Mouse (Mus musculus): ENCODE measurements at regions not wholly inside any gene's neighbourhood (a gene's known extent, or its start where the extent isn't known, plus 50 kb on each side); places are given as distances from the start of the nearest gene placed in this dataset.

GRCm38 (mm10) chr11:82588744-82589143 is 175.4 kb downstream of the Cct6b start:
- no peak for DNase-seq (ENCODE audit: low spot score in 2 of 2)

GRCm38 (mm10) chr11:82579841-82580415 is 184.2 kb downstream of the Cct6b start:
- DNase-seq (ENCODE audit: low spot score in 2 of 2) = no peak

DNA sequence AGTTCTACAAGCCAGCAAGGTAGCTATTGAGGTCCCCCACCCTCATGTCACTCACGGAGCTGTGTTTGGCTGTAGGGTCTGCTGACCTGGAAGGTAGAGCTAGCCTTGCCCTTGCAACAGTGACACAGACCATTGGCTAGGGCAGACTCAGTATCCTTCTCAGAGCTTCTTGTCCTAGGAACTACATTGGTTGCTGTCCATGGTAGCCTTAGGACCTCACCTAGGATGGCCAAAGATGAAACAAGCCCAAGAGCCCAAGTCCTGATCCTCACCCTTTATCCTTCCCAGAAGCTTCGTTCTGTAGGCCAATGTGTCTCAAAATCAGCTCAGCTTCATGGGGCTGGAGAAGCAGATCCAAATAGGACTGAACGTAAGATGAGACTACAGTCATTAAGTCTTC is 187.3 kb downstream of the Tmem132e start:
- no peak for DNase-seq (ENCODE audit: low spot score in 2 of 2)

- DNase-seq (ENCODE audit: low spot score in 2 of 2) = no peak
Measured at GRCm38 (mm10) chr11:82573126-82573525, 184.4 kb downstream of the Tmem132e start.

GRCm38 (mm10) chr11:82571525-82571924 is 182.8 kb downstream of the Tmem132e start:
- DNase-seq (ENCODE audit: low spot score in 2 of 2) = no peak

DNA sequence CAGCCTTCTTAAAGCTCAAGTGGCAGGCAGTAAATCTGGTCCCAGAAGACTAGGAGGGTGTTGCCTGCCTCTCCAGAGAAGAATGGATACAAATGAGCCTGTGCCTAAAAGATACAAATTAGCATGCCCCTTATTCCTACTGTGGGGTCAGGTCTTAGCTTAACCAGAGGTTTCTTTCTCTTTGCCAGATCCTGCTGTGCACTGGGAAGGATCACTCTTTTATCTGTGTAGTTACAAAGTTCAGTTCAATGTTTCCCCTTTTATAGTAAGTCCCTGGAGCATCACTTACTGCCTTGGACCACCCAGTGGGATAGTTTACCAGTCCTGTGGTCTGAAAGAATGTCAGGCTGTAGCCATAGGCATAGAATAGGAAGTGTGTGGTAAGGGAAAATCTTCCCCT is 181.1 kb downstream of the Tmem132e start:
- no peak for DNase-seq (ENCODE audit: low spot score in 2 of 2)

DNA sequence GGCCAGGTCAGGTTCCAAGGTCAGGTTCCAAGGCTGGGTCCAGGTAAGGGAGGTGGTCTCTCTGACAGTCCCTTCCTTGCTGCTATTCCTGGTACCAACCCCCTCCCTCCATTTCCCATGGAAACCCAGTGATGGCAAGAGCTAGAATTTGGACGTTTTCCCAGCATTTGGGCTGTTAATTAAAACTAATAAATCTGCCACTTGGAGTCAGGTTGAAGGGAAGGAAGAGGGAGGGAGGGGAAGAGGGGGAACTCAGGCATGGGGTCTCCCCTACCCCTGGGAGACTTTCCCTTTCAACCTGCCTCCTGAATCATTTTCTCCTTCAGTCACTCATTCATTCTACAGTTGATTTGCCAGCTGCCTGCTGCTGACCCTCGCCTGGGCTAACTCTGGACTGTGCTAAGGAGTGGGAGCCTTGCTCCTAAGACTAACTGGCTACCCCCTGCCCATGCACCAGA is 179.5 kb downstream of the Tmem132e start:
- DNase-seq (ENCODE audit: low spot score in 2 of 2) = no peak

DNA sequence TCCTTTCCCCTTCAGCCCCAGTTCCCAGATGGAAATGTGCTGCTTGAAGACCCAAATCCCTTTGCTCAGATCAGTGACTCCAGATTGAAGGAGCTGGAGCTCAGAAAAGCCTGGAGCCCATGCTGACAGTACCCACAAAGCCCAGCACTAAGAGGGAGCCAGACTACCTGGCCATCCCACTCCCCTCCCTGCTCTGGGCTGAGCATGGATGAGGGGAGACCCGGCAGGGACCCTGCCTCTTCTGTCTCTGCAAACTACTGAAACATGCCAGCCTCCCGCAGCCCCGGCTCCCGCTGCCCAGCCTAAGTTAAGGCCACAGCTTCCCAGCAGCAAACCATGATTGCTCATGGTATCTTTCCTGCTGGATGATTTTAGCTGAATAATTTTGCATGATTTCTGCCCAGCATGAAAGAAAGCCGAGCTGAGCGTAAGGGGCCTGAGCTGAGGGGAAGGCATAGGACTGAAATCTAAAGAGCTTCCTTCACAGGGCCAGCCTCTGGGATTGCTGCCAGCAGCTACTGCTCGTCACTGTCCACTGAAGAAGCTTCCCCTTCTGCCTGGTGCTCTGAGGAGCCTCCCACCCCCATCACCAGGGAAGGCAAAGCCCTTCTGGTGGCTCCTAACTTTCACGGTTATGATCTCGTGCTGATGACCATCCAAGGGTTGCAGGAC is 178.4 kb downstream of the Tmem132e start:
- no peak for DNase-seq (ENCODE audit: low spot score in 2 of 2)

- DNase-seq (ENCODE audit: low spot score in 2 of 2) = no peak
Measured at GRCm38 (mm10) chr11:82566092-82566491, 177.4 kb downstream of the Tmem132e start.

DNA sequence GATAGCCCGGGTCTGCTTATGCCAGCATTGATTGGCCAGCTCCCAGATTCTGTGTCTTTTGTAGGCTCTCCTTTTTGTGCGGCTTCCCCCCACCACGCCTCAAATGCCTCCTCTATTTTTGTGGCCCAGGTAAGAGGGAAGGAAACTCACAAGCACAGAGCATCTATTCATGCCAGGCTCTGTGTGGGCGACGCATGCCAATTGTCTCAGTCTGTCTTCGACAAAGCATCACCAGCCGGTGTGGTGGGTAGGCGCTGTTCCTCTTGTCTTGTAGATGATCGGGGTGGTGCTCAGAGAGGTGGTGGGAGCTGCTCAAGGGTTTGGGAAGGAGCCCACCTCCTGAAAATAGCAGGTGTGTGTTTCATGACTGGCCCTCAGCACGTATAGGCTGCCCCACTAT is 175.5 kb downstream of the Tmem132e start:
- DNase-seq (ENCODE audit: low spot score in 2 of 2) = no peak

GRCm38 (mm10) chr11:82542028-82542427 is 153.3 kb downstream of the Tmem132e start:
- DNase-seq (ENCODE audit: low spot score in 2 of 2) = no peak

- DNase-seq (ENCODE audit: low spot score in 2 of 2) = no peak
Measured at GRCm38 (mm10) chr11:82541376-82541775, 152.7 kb downstream of the Tmem132e start.

GRCm38 (mm10) chr11:82537931-82538330 is 149.2 kb downstream of the Tmem132e start:
- no peak for DNase-seq (ENCODE audit: low spot score in 2 of 2)

DNA sequence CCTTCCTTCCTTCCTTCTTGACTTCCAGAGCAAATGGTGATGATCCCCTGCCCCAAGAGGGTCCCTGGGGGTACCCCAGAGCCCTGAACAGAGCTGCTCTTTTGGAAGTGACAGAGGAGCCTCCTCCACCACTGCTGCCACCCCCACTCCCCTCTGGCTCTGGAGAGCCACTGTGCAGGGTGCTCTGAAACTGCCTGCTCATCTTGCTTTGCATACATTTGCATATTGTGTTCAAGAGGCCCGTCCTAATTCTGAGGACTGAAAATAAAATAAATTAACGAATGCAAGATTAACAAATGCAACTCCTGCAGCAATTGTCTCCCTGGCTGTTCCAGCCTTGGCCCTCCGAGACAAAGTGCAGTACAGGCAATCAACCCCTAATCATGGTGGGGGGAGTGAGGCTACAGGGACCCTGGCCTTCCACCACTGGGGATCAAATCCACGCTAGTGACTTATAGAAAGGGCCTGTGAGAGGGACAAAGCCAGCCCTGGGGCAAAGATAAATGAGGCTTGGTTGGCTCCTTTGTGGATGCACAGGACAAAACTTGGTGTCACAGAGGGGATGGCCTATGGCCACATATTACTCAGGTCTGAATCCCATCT is 134.6 kb downstream of the Tmem132e start:
- no peak for DNase-seq (ENCODE audit: low spot score in 2 of 2)

GRCm38 (mm10) chr11:82521383-82521782 is 132.7 kb downstream of the Tmem132e start:
- DNase-seq (ENCODE audit: low spot score in 2 of 2) = no peak

- DNase-seq (ENCODE audit: low spot score in 2 of 2) = no peak
Measured at GRCm38 (mm10) chr11:82518691-82519090, 130.0 kb downstream of the Tmem132e start.

DNA sequence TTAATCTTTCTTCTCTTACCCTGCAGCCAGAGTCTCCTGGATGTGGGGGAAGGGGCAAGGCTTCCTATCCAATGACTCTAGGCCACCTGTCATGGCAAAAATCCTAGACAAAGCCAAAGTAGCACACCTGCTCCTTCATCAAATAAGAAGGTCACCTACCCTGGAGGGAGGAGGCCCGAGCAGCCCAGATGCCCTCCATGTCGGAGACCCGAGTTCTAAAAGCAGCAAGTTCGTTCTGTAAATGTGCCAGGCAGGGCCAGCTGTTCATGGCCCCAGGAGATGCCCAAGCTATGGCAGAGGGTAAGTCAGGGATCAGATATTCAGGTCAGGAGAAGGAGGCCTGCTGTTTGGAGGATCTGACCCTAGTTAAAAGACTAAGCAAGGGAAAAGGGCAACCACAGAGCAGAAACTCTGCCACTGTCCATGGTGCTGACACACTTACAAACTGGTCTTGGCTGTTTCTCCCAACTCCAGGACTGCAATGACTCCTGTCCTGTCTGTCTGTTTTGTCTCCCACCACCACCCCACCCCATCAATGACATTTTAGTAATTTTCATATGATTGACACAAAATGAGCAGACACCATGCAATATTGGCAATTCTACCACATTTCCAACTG is 125.9 kb downstream of the Tmem132e start:
- no peak for DNase-seq (ENCODE audit: low spot score in 2 of 2)

DNA sequence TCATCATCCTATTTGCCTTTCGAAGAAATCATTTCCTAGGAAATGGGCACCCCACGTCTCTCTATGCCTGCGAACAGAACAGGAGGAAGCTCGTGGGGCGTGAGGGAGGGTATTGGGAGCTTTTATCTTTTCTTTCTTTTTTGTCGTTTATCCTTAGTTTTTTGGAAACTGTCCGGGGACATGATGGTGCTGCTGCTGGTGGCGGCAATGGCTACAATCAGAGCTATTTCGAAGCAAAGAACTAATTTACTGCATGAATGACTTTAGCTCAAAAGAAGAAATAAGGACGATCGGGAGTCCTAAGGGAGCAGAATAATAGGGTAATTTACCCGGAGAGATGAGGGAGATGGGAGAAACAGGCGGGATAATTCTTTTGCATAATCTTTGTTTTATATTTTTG is 119.9 kb downstream of the Tmem132e start:
- no peak for DNase-seq (ENCODE audit: low spot score in 2 of 2)

Data from urinary bladder, postnatal 36 days (tissue).